ENCODE assay signal across 24 mouse cellular contexts in genomic region chr7:35771106-35771505, GRCm38 (mm10).
"Had no signal": no experiment of that assay in that cellular context is flagged by ENCODE, and none has a peak within 500 bp of the region (broad histone marks: within the 10 kb centered on the region; RNA-seq: fewer than 3 reads in every experiment).

No protein-coding gene starts in this region.

- H3K4me2 ChIP-seq: heart, embryonic 11.5 days; heart, embryonic 13.5 days; heart, embryonic 15.5 days; hindbrain, embryonic 12.5 days; hindbrain, embryonic 14.5 days; intestine, embryonic 15.5 days; limb, embryonic 12.5 days had no signal

- H3K4me3 ChIP-seq: gastrocnemius, adult 2 months; heart, embryonic 13.5 days; heart, embryonic 15.5 days; hindbrain, embryonic 12.5 days; intestine, embryonic 15.5 days; layer of hippocampus, adult 2 months; left cerebral cortex, adult 2 months; limb, embryonic 10.5 days; limb, embryonic 12.5 days had no signal

- H3K27me3 ChIP-seq: heart, embryonic 13.5 days; heart, embryonic 15.5 days; hindbrain, embryonic 12.5 days; intestine, embryonic 15.5 days; limb, embryonic 12.5 days had no signal

- H3K9me3 ChIP-seq: heart, embryonic 13.5 days; heart, embryonic 15.5 days; hindbrain, embryonic 12.5 days; intestine, embryonic 15.5 days; limb, embryonic 10.5 days; limb, embryonic 12.5 days had no signal

- H3K4me1 ChIP-seq: heart, embryonic 15.5 days; hindbrain, embryonic 12.5 days; intestine, embryonic 15.5 days; limb, embryonic 10.5 days; limb, embryonic 12.5 days had no signal

- ATAC-seq: hindbrain, embryonic 16.5 days; inflammation-experienced regulatory T-cells, adult 6 months; intestine, embryonic 15.5 days; intestine, postnatal 0 days had no signal

- DNase-seq: gastrocnemius, adult 2 months; gastrocnemius, postnatal 10 days; gastrocnemius, postnatal 25 days; heart, adult 18-20 months; heart, postnatal 14 days; heart, postnatal 36 days; kidney, adult 18-20 months; kidney, adult 8-10 months; kidney, postnatal 10 days; kidney, postnatal 25 days; kidney, postnatal 4 days had no signal

- H3K9ac ChIP-seq: heart, embryonic 13.5 days; heart, embryonic 15.5 days; hindbrain, embryonic 12.5 days; hindbrain, embryonic 14.5 days; intestine, embryonic 15.5 days; limb, embryonic 12.5 days had no signal

- H3K27ac ChIP-seq: gastrocnemius, adult 2 months; heart, embryonic 13.5 days; heart, embryonic 15.5 days; hindbrain, embryonic 12.5 days; hindbrain, embryonic 14.5 days; intestine, embryonic 15.5 days; left cerebral cortex, adult 2 months; limb, embryonic 10.5 days; limb, embryonic 12.5 days had no signal
